Mouse (Mus musculus): ENCODE data around the gene Gm4981.

Gene Gm4981

GRCm38 (mm10) chr10:58221571-58221970 is 14.9 kb downstream of the Gm4981 start:
- DNase-seq = peak; percentile 97

- peak; percentile 95 for DNase-seq
Measured at GRCm38 (mm10) chr10:58220726-58221125, 15.8 kb downstream of the Gm4981 start.

- DNase-seq = peak; percentile 95
Measured at GRCm38 (mm10) chr10:58217366-58217765, 19.1 kb downstream of the Gm4981 start.

- peak; percentile 82 for DNase-seq
Measured at GRCm38 (mm10) chr10:58215353-58215752, 21.1 kb downstream of the Gm4981 start.

- peak; percentile 86 for DNase-seq
Measured at GRCm38 (mm10) chr10:58214934-58215333, 21.6 kb downstream of the Gm4981 start.

- peak; percentile 79 for DNase-seq
Measured at GRCm38 (mm10) chr10:58214497-58214896, 22.0 kb downstream of the Gm4981 start.

GRCm38 (mm10) chr10:58212230-58212629 is 24.3 kb downstream of the Gm4981 start:
- peak; percentile 93 for DNase-seq

GRCm38 (mm10) chr10:58211213-58211612 is 25.3 kb downstream of the Gm4981 start:
- peak; percentile 85 for DNase-seq

- DNase-seq = peak; percentile 82
Measured at GRCm38 (mm10) chr10:58210514-58210913, 26.0 kb downstream of the Gm4981 start.

GRCm38 (mm10) chr10:58209710-58210467 is 26.6 kb downstream of the Gm4981 start:
- peak; percentile 90 for DNase-seq

GRCm38 (mm10) chr10:58206639-58207404 is 29.7 kb downstream of the Gm4981 start:
- peak; percentile 83 for DNase-seq

GRCm38 (mm10) chr10:58205986-58206385 is 30.5 kb downstream of the Gm4981 start:
- DNase-seq = peak; percentile 90

All from heart, adult 11 months (tissue).